Mouse (Mus musculus) CD4-positive, CD25-positive, alpha-beta regulatory T cell, adult 4 months (primary cell): ENCODE data around the gene Akr1b7. TPM values are rescaled to one million over a fixed set of nuclear protein-coding genes. Genes with fewer than 3 reads are reported as not detected.
A peak's percentile ranks its signal among the peaks of the same experiment; 100 is the strongest.

Source experiments
- ATAC-seq: one replicate; pipeline ENCODE4 v1.8.0; 2017
- polyA plus RNA-seq, 2 experiments: library from polyadenylated mRNA; unstranded; fragments of 100-300 nt; shearing (Covaris generic); gene quantifications; one replicate each; pipeline ENCODE4 v1.2.1; 2017

Akr1b7 gene
- polyA plus RNA-seq, 2 experiments from 2014 or later = 0.49 TPM; not detected in 1

DNA sequence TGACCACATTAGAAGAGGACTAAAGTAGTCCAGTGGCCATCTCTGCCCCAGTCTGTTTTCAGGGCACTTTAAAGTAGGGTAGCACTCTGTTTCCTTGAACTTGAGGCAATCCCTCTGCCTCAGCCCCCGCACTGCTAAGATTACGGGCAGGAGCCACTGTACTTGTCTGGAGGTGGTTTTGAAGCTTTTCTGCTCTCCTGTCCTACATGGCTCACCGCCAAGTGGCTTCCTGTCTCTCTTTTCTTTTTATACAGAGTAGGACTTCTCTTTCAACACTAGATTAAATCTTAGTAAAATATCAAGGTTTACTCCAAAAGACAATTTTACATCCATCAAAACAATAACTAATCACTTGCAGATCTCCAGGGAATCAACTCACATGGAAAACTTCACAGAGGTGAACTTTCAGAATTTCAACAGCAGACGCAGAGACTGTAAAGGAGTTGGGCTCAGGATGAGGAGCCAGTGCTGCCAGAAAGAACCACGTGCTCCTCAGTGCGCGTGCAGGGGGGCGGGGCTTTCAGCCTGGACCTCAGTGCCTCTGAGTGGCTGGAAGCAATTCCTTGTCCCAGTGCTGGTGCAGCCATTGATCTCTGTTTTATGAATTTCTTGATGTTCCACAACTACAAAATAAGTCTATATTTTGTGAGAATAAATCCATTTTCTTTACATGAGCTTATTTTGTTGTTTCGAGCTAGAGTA, 29.6 kb downstream of the Akr1b7 start:
- peak; percentile 47 for ATAC-seq

DNA sequence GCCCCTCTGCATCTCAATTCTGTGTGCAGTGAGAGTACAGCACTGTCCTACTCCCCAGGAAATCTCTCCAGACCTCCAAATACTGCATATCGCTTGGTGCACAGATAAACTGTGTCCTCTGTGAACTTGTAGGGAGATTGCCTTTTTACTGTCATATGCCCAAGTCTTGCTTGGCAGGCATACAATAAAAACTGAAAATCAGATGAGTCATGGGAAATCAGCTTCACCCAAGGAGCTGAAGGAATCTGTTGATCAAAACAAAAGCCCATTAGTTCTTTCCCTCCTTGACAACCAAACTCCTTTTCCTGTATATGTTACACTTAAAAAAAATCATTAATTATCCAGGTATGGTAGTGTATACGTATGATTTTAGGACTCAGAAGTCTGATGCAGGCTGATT, 31.7 kb downstream of the Akr1b7 start:
- no peak for ATAC-seq

DNA sequence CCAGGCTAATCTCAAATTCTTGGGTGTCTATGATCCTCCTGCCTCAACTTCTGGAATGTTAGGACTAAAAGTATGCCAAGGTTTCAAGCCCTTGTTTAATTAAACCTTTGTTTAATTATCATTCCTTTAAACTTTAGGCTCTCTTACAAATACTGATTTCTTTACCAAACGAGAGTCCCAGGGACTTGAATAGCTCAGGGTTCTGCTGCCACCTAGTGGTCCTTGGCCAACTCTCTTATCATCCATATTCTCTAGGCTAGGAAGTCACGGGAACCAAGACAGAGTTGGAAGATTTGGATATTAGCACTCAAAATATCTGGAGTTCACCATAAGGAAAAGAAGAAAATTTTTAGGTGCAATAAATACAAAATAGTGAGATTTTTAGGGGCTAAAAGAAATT, 35.8 kb downstream of the Akr1b7 start:
- ATAC-seq = peak; percentile 87

DNA sequence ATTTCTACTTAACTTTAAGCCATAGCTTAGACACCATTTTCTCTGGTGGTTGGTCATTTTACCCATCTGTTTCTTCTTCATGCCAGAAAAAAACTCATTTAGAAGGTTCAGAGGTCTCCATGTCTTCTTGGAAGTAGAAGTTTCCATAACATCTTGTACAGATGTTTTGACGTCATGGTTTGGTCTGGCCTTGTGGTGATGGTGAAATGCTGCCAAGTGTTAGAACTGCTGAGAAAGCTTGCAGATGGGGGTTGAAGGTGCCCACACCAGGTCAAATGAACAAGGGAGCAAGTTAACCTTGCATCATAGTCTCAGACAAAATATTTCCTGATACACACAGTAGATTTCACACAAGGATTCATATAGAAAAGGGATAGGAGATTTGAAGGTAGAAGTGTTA, 36.6 kb downstream of the Akr1b7 start:
- ATAC-seq = no peak

DNA sequence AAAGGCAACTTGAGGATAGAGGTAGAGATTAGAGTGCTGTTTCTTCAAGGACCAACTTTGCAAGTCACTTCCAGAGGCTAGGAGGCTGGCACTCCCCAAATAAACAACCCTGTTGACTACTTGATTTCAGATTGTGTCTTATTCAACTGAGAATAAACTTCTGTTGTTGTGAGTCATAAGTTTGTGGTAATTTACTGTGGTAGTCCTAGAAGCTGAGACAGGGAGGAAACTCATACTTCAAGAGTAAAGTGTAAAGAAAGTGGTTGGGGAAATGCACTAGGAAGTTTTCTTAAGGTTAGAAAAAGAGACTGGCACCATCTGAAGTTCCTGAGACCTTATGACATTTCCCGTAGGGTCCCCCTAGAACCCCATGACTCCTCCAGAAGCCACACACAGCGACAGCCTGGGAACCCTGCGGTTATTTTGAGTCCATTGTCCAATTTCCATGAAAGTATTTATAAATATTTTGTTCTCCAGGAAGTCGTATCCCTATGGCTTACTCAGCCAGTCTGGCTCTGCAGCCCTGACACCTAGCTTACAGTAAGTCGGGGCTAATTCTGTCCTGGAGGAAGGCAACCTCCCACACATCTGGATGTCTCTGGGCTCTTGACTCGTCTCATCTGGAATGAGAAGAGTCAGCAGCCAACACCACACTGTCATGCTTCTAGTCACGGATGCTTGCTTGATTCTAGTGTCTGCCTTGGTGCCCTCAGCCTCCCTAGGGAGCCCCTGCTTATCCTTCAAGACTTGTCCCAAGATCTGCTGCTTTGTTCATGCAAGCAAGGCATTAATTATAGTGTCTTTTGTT, 41.0 kb downstream of the Akr1b7 start:
- ATAC-seq = no peak

DNA sequence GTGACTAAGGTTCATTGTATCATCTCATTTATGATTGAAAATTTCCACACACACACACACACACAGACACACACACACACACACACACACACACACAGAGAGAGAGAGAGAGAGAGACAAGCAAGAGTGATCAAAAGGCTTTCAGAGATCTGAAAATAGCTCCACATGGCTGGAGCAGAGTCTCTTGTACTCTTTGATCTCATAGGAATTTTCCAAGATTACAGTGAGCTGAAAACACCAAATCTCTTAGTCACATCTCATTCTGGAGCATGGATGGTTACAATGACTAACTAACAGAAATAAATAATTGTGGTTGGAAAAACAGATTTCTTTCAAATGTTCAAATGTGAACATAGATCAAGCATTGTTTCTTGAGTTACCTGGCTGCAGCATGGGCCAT, 47.3 kb downstream of the Akr1b7 start:
- no peak for ATAC-seq

DNA sequence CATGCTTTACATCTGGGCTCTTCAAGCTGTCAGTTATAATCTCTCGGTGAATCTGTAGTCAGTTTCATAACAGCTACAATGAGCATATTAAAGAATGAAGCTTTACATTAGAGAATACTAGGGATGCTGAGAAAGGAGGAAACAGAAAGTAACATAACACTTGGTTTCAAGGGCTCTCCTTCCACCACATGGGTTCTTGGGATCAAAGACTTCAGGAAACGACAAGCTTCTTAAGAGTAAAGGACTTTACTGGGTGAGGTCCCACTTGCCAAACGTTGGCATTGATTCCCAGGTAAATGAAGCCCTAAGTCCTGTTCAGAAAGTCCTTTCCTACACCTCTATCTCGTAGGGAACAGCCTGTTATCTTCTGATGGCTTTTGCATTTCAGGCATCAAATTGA, 48.5 kb downstream of the Akr1b7 start:
- ATAC-seq = no peak

DNA sequence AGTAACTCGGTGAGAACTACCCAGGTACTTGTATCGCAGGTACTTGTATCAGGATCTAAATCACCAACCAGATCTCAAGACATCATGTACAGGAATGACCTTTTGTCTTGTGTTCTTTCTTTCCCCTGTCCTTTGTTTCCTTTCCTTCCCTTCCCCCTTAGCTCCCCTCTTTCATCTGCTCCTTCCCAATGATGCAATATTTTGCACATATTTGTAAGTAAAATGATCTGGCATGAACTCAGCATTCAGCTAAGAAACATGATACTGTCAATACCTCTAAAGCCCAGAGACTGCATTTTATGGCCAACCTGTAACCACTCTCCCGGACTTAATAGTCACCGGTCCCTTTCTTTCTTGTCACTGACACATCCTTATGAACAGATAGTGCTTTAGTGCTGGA, 51.4 kb downstream of the Akr1b7 start:
- no peak for ATAC-seq

DNA sequence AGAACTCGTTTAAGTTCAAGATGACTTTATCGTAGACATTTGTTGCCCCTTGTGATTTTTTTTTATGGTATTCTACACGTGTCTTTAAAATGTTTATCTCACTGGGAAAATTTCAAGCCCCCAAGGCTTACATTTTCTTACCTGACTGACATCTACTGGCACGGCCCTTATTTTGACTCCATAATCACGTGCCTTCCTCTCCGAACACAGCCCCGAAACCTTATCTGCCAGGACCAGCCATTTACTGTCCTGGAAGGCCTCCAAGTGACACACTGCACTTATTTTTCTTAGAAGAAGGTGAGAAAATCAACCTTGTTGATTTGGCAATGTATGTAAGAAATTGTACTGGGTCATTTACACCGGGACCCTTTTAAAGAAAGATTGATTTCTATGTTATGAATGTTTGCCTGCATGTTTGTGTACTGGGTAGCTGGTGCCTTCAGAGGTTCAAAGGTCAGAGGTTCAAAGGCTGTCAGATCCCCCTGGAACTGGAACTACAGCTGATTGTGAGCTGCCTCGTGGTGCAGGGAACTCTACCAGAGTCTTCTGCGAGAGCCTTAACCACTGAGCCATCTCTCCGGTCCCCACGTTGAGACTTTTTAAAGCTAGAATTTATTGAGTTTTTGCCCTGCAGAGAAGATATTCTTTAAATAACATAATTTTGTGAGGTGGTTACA, 59.4 kb downstream of the Akr1b7 start:
- ATAC-seq = no peak

Other genes starting within 250 kb of the Akr1b7 start
- 10 to 100 TPM; 29.9 to 45.3 TPM for gene Slc35b4, start 235.2 kb upstream of the Akr1b7 start, polyA plus RNA-seq
- 100 to 1,000 TPM; 382 to 479 TPM for gene Akr1b3, start 94.9 kb upstream of the Akr1b7 start, polyA plus RNA-seq
- not detected for gene Akr1b8, start 58.2 kb upstream of the Akr1b7 start, polyA plus RNA-seq
- gene Akr1b10, start 28.1 kb upstream of the Akr1b7 start, polyA plus RNA-seq = 10 to 100 TPM; 56.4 to 60.5 TPM
- 10 to 100 TPM; 21.5 to 31.7 TPM for gene Bpgm, start 63.9 kb downstream of the Akr1b7 start, polyA plus RNA-seq
- gene Cald1, start 186.2 kb downstream of the Akr1b7 start, polyA plus RNA-seq = under 1 TPM in 1 of 2 experiments, not detected in 1; 0.15 TPM